Mouse (Mus musculus) naive thymus-derived CD4-positive, alpha-beta T cell, adult 2 months (primary cell): Measurements from ENCODE around the gene Chrna9.

Experiments
- DNase-seq: peaks from one replicate; pipeline ENCODE4 v3.0.0-alpha.2; 2011; ENCODE audit warnings: low read depth

Chrna9 gene

DNA sequence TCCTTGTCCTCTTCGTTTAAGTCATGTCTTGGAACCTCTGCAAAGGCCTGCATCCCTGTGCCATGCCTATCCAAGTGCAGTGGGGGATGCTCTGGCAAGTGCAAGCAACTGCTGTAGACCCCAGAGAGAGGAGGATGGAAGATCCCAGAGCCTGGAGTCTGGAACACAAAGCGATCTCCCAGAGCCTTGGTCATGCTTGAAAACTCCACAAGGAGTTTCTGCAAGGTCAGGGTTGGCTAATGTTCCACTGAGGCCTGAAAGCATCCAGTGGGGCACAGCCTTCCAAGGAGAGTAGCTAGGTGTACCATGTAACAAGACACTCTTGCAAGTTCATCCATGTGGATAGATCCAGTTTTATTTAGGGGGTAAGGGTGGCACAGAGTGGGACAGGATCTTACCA is 79.7 kb downstream of the Chrna9 start:
- no peak for DNase-seq

DNA sequence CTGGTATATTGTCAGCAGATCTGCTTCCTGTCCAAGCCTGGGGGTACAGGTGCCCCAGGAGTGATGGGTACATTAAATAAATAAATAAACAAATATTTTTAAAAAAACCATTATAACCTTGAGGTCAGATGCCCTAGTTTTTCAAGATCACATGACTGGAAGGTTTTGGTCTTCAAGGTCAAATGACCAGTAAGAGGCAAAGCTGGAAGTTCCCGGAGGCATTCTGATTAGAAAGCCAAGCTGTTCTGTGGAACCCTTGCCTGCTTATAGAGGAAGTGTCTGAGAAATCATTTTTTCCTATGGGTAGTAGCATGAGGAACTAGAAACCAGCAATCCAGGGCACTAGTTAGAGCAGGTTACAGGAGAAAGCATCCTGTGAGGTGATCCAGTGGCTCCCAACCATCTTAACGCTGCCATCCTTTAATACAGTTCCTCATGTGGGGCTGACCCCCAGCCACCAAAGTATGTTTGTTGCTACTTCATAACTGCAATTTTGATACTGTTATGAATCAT is 80.8 kb downstream of the Chrna9 start:
- no peak for DNase-seq

DNA sequence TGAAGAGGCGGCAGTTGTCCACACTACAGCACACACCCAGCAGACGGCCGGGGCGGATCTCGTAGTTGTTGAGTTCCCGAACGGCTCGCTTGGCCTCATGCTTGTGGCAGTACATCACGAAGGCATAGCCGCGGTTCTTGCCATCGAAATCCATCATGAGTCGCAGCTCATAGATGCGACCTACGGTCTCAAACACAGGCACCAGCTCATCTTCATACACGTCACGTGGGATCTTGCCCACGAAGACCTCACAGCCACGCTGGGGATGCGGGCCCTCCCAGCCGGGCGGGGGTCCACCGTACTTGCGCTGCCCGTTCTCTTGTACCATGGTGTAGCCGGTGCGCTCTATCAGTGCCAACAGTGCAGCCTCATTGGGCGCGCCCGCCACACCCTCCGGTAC is 92.1 kb downstream of the Chrna9 start:
- DNase-seq, result no peak
